Mouse (Mus musculus) brain, embryonic 14.5 days (tissue): ENCODE results near the gene Hk2.

Experiments
- CTCF ChIP-seq: fragments of 200-500 bp; IDR thresholded peaks from 2 replicates; pipeline ENCODE4 v1.5.1; 2012; ENCODE audit warnings: inconsistent platforms, mild to moderate bottlenecking, moderate library complexity, borderline replicate concordance; ENCODE audit not compliant: insufficient read depth, insufficient read length; ENCODE audit errors: extremely low read depth
- POLR2A ChIP-seq: fragments of 200-500 bp; IDR thresholded peaks from 2 replicates; pipeline ENCODE4 v1.6.1; 2012; ENCODE audit warnings: mild to moderate bottlenecking, inconsistent platforms, borderline replicate concordance; ENCODE audit not compliant: poor library complexity, insufficient read depth, insufficient read length, severe bottlenecking; ENCODE audit errors: extremely low read depth

DNA sequence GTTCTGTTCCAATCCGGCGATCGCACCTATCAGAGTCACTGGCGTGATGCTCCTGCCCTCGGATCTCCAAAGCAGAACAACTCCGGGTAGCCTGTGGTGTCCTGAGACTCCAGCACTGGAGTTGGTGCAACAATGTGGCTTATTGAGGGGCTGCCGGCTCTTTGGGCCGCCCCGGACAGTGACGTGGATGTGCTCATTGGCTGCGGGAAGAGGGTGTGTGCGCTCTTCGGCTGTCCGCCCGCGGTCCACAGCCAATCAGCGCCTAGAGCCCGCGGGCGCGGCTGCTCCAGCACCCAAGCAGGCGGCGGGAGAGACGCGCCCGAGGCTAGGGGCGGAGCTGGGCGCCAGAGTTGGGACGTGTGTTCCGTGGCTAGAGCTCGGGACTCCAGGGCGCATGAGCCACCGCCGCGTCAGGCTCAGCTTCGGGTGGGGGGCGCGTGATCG is at the start of gene Hk2:
- TF ChIP-seq POLR2A (0 out of 2 replicates have a peak, but pooled peaks have one; percentile 16), CTCF (no peak)
